9 mouse cellular contexts compared by ENCODE assay signal in the genomic region with DNA sequence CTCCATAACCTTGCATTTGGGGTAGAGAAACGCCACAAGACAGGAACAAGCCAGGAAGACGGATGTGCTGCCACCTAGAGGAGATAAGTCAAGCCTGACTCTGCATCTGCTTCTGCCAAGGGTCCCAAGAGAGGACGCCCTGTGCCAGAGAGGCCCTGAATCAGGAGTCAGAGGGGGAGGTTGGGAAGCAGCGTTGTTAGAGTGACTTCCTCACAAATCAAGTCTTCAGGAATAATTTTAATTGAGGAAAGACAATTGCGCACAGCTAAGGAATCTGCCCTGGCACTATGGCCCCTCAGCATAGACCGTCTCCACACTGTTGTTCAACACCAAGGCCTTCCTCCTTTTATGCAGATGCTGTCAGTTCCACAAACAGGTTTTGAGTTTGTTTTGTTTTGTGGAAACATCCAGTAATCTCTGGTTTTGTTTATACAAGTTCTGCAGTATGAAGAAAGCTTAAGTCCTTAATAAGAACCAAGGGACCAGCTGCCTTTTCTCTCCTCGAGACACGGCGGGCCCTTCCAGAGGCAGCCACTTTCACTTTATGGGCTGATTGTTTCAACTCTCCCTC.
DNase-seq lines count a peak whose midpoint lies in the region; ATAC-seq and TF ChIP-seq lines count a peak whose summit lies in the region.
"Had no signal": no experiment of that assay in that cellular context is flagged by ENCODE, and none has a peak within 500 bp of the region (broad histone marks: within the 10 kb centered on the region; RNA-seq: fewer than 3 reads in every experiment).

No protein-coding gene starts in this region.

- no peaks in the 10 kb centered on the region for H3K4me1 ChIP-seq in neural tube, embryonic 15.5 days
- no peaks in the 10 kb centered on the region for H3K4me1 ChIP-seq in bone marrow macrophage, adult 2 months (ENCODE audit: control insufficient read depth, insufficient read depth, low read length)
- H3K4me1 ChIP-seq in liver, embryonic 14.5 days (replicated peaks; ENCODE audit: control insufficient read depth in 2 of 2, insufficient read depth in 2 of 2, low read length in 1 of 2) = no peaks in the 10 kb centered on the region; a peak in 1 of 4 replicates

- no peak for TF ChIP-seq EP300 in liver, embryonic 14.5 days (IDR thresholded peaks at IDR 0.05; ENCODE audit: low read depth)

- peak; percentile 40 for TF ChIP-seq CTCF in bone marrow macrophage, adult 2 months (IDR thresholded peaks at IDR 0.05; ENCODE audit: low read depth, low read length)
- TF ChIP-seq CTCF in liver, embryonic 14.5 days (IDR thresholded peaks at IDR 0.05; ENCODE audit: low read depth) = peak; percentile 62

- peak; percentile 41 for DNase-seq in neural tube, embryonic 10.5 days (ENCODE audit: extremely low spot score, low spot score)
- DNase-seq in kidney, adult 11 months = peak; percentile 39
- no peak for DNase-seq in liver, embryonic 14.5 days (ENCODE audit: low read depth in 3 of 3, low spot score in 3 of 3)
- DNase-seq in retina, postnatal 1 day = peak; percentile 65

- H3K9ac ChIP-seq in neural tube, embryonic 15.5 days (replicated peaks) = no peak overlapping the region
- H3K9ac ChIP-seq in liver, embryonic 14.5 days (replicated peaks) = no peak overlapping the region

- no peak for ATAC-seq in neural tube, embryonic 15.5 days (ENCODE audit: low FRiP score)
- ATAC-seq in frontal cortex, adult (ENCODE audit: low TSS enrichment) = peak; percentile 88
- no peak for ATAC-seq in liver, embryonic 14.5 days (ENCODE audit: insufficient read depth)
- no peak for ATAC-seq in activated CD4-positive, CD25-positive, alpha-beta regulatory T cell, adult 4 months

- no peak overlapping the region for H3K27ac ChIP-seq in neural tube, embryonic 15.5 days (replicated peaks)
- no peak overlapping the region for H3K27ac ChIP-seq in bone marrow macrophage, adult 2 months (ENCODE audit: insufficient read depth, low read depth, low read length)
- H3K27ac ChIP-seq in liver, embryonic 14.5 days = no peak overlapping the region

- H3K9me3 ChIP-seq in neural tube, embryonic 15.5 days (replicated peaks) = no peaks in the 10 kb centered on the region
- H3K9me3 ChIP-seq in liver, embryonic 14.5 days (ENCODE audit: control insufficient read depth, low read length) = no peaks in the 10 kb centered on the region

- H3K4me3 ChIP-seq in neural tube, embryonic 15.5 days (replicated peaks) = no peak overlapping the region
- no peak overlapping the region for H3K4me3 ChIP-seq in bone marrow macrophage, adult 2 months (ENCODE audit: insufficient read depth, low read length)
- no peak overlapping the region for H3K4me3 ChIP-seq in liver, embryonic 14.5 days (ENCODE audit: insufficient read depth in 1 of 2, low read depth in 2 of 2, low read length in 2 of 2)
- H3K4me3 ChIP-seq: erythroblast, embryonic 14.5 days had no signal

- no peak for TF ChIP-seq POLR2A in bone marrow macrophage, adult 2 months (IDR thresholded peaks at IDR 0.05; ENCODE audit: borderline replicate concordance, low read depth, low read length)

- no peaks in the 10 kb centered on the region for H3K27me3 ChIP-seq in neural tube, embryonic 15.5 days (replicated peaks)
- H3K27me3 ChIP-seq in liver, embryonic 14.5 days (ENCODE audit: control insufficient read depth, insufficient read depth, low read length) = no peaks in the 10 kb centered on the region

- H3K36me3 ChIP-seq in neural tube, embryonic 15.5 days = no peaks in the 10 kb centered on the region
- H3K36me3 ChIP-seq in liver, embryonic 14.5 days (replicated peaks; ENCODE audit: control insufficient read depth, insufficient read depth, low read depth) = no peaks in the 10 kb centered on the region

- 55% methylated on average over 9 of the region's 9 CpGs for WGBS in neural tube, embryonic 15.5 days
- WGBS in liver, embryonic 14.5 days (ENCODE audit: insufficient replicate concordance) = 41% methylated on average over 9 of the region's 9 CpGs

- no peak overlapping the region for H3K4me2 ChIP-seq in neural tube, embryonic 15.5 days
- no peak overlapping the region for H3K4me2 ChIP-seq in liver, embryonic 14.5 days (ENCODE audit: low read depth)

Comparison
In these comparisons a context has a peak if more than half of its experiments do, and no peak if none do; other contexts are left out.
1. DNase-seq: peak in neural tube, embryonic 10.5 days (single experiment), kidney, adult 11 months (single experiment) and retina, postnatal 1 day (single experiment); none in liver, embryonic 14.5 days (0 of 3).